Mouse (Mus musculus) forebrain, embryonic 16.5 days (tissue): ENCODE measurements at regions not wholly inside any gene's neighbourhood (a gene's known extent, or its start where the extent isn't known, plus 50 kb on each side); places are given as distances from the start of the nearest gene placed in this dataset.

Experiments
- ATAC-seq: fragments of 200-750 bp; cut with Nextera tagmentation; 2 replicates; pipeline ENCODE4 v1.8.0; 2017; ENCODE audit warnings: mild to moderate bottlenecking, moderate library complexity
- H3K27ac ChIP-seq: fragments of 300-500 bp; sonication (generic); 2 replicates; pipeline ENCODE4 v1.5.1; 2014; ENCODE audit warnings: low read length, control low read depth
- H3K27me3 ChIP-seq: fragments of 300-500 bp; sonication (generic); replicated peaks from 2 replicates; pipeline ENCODE4 v1.6.1; 2014; ENCODE audit warnings: low read length; ENCODE audit not compliant: control insufficient read depth, insufficient read depth
- H3K36me3 ChIP-seq: fragments of 300-500 bp; sonication (generic); 2 replicates; pipeline ENCODE4 v1.6.1; 2014; ENCODE audit not compliant: control insufficient read depth, insufficient read depth
- H3K4me1 ChIP-seq: fragments of 300-500 bp; sonication (generic); replicated peaks from 2 replicates; pipeline ENCODE4 v1.6.1; 2014; ENCODE audit warnings: low read length; ENCODE audit not compliant: control insufficient read depth, insufficient read depth
- H3K4me2 ChIP-seq: fragments of 300-500 bp; sonication (generic); 2 replicates; pipeline ENCODE4 v1.6.1; 2014; ENCODE audit warnings: mild to moderate bottlenecking, low read length, control low read depth
- H3K4me3 ChIP-seq: fragments of 300-500 bp; sonication (generic); replicated peaks from 2 replicates; pipeline ENCODE4 v1.5.1; 2014; ENCODE audit warnings: mild to moderate bottlenecking, low read length, control low read depth
- H3K9ac ChIP-seq: fragments of 300-500 bp; sonication (generic); replicated peaks from 2 replicates; pipeline ENCODE4 v1.6.1; 2014; ENCODE audit warnings: low read depth, low read length, control low read depth
- H3K9me3 ChIP-seq: fragments of 300-500 bp; sonication (generic); 2 replicates; pipeline ENCODE4 v1.6.1; 2016; ENCODE audit warnings: low read length; ENCODE audit not compliant: control insufficient read depth
- WGBS: fragments of 180-500 bp; shearing (Covaris S2); extraction: QIAGEN DNeasy Blood & Tissue Kit; methylation state at CpG from one replicate; pipeline ENCODE4 v1.1.7; 2014; 5-methylcytosine and 5-hydroxymethylcytosine counted together

GRCm38 (mm10) chr1:104424796-104425195 lies 343.5 kb upstream of the Cdh20 start:
- Histone ChIP-seq H3K9me3 (no peaks in the 10 kb centered on the region), H3K9ac (no peak overlapping the region), H3K36me3 (no peaks in the 10 kb centered on the region), H3K27me3 (no peaks in the 10 kb centered on the region), H3K4me2 (no peak overlapping the region), H3K27ac (no peak overlapping the region), H3K4me1 (no peaks in the 10 kb centered on the region), H3K4me3 (no peak overlapping the region)
- WGBS, result 91% methylated on average over 1 of the region's 1 CpGs
- no peak for ATAC-seq

- WGBS, result 90% methylated on average over 1 of the region's 1 CpGs
- no peak for ATAC-seq
- no peaks in the 10 kb centered on the region for H3K9me3 ChIP-seq
- no peak overlapping the region for H3K9ac ChIP-seq
- no peaks in the 10 kb centered on the region for H3K36me3 ChIP-seq
- H3K27me3 ChIP-seq, result no peaks in the 10 kb centered on the region
- H3K27ac ChIP-seq, result no peak overlapping the region
- no peaks in the 10 kb centered on the region for H3K4me1 ChIP-seq
- no peak overlapping the region for H3K4me2 ChIP-seq
- H3K4me3 ChIP-seq, result no peak overlapping the region
These were observed 343.0 kb upstream of the Cdh20 start for GRCm38 (mm10) chr1:104425307-104425706.

GRCm38 (mm10) chr1:104449678-104450077 lies 318.7 kb upstream of the Cdh20 start:
- no peaks in the 10 kb centered on the region for H3K9me3 ChIP-seq
- no peaks in the 10 kb centered on the region for H3K4me1 ChIP-seq
- no peak overlapping the region for H3K27ac ChIP-seq
- no peaks in the 10 kb centered on the region for H3K27me3 ChIP-seq
- H3K9ac ChIP-seq, result no peak overlapping the region
- ATAC-seq, result no peak
- H3K4me2 ChIP-seq, result no peak overlapping the region
- H3K36me3 ChIP-seq, result no peaks in the 10 kb centered on the region
- no peak overlapping the region for H3K4me3 ChIP-seq
- WGBS, result 78% methylated on average over 4 of the region's 4 CpGs

- no peaks in the 10 kb centered on the region for H3K9me3 ChIP-seq
- H3K4me2 ChIP-seq, result no peak overlapping the region
- no peak overlapping the region for H3K4me3 ChIP-seq
- no peak overlapping the region for H3K27ac ChIP-seq
- no peaks in the 10 kb centered on the region for H3K36me3 ChIP-seq
- ATAC-seq, result no peak
- H3K9ac ChIP-seq, result no peak overlapping the region
- WGBS, result 86% methylated on average over 1 of the region's 1 CpGs
- no peaks in the 10 kb centered on the region for H3K27me3 ChIP-seq
- H3K4me1 ChIP-seq, result no peaks in the 10 kb centered on the region
These were observed 299.8 kb upstream of the Cdh20 start for GRCm38 (mm10) chr1:104468571-104468970.

GRCm38 (mm10) chr1:104479757-104480156 lies 288.6 kb upstream of the Cdh20 start:
- no peak overlapping the region for H3K4me2 ChIP-seq
- WGBS, result 33% methylated on average over 2 of the region's 2 CpGs
- H3K9ac ChIP-seq, result no peak overlapping the region
- ATAC-seq, result peak; percentile 88
- H3K27me3 ChIP-seq, result no peaks in the 10 kb centered on the region
- H3K27ac ChIP-seq, result no peak overlapping the region
- H3K4me1 ChIP-seq, result no peaks in the 10 kb centered on the region
- H3K4me3 ChIP-seq, result no peak overlapping the region
- no peaks in the 10 kb centered on the region for H3K36me3 ChIP-seq
- no peaks in the 10 kb centered on the region for H3K9me3 ChIP-seq
